ENCODE assay signal across 23 mouse cellular contexts in genomic region chr8:9132612-9133218, GRCm38 (mm10).
DNase-seq lines count a peak whose midpoint lies in the region; ATAC-seq lines count a peak whose summit lies in the region.
"Had no signal": no experiment of that assay in that cellular context is flagged by ENCODE, and none has a peak within 500 bp of the region (broad histone marks: within the 10 kb centered on the region; RNA-seq: fewer than 3 reads in every experiment).

No protein-coding gene starts in this region.

- ATAC-seq in frontal cortex, adult (ENCODE audit: low TSS enrichment): peak; percentile 59; the same call in 1 of the 2 replicates
- ATAC-seq in forebrain, embryonic 16.5 days: peak; percentile 82
- ATAC-seq: intestine, embryonic 15.5 days had no signal

- no peaks in the 10 kb centered on the region for H3K27me3 ChIP-seq in forebrain, embryonic 16.5 days (replicated peaks; ENCODE audit: control insufficient read depth, insufficient read depth, low read length)
- H3K27me3 ChIP-seq: embryonic facial prominence, embryonic 15.5 days; heart, embryonic 15.5 days; hindbrain, embryonic 13.5 days; intestine, embryonic 15.5 days had no signal

- no peak for DNase-seq in frontal cortex, postnatal 10 days (ENCODE audit: low spot score in 2 of 2)
- peak; percentile 26 to 43 for DNase-seq in left cerebral cortex, postnatal 14 days (ENCODE audit: low spot score in 2 of 2)
- no peak for DNase-seq in left cerebral cortex, adult 9 months (ENCODE audit: low spot score in 2 of 2)
- DNase-seq in gastrocnemius, adult 8-10 months (ENCODE audit: low spot score in 2 of 2): no peak
- no peak for DNase-seq in lung, postnatal 4 days
- DNase-seq: adrenal gland, adult 2 months; adrenal gland, postnatal 25 days; cerebellum, adult 11 months; cerebellum, adult 8-10 months; cerebellum, postnatal 14 days; embryo, embryonic 11 days; gastrocnemius, postnatal 14 days; heart, adult 2 months; heart, postnatal 14 days; kidney, adult 18-20 months had no signal

- no peak overlapping the region for H3K9ac ChIP-seq in forebrain, embryonic 16.5 days (replicated peaks; ENCODE audit: low read depth, low read length)
- H3K9ac ChIP-seq: embryonic facial prominence, embryonic 15.5 days; heart, embryonic 15.5 days; hindbrain, embryonic 13.5 days; intestine, embryonic 15.5 days had no signal

- 49% methylated on average over 5 of the region's 5 CpGs for WGBS in forebrain, embryonic 16.5 days

- H3K4me1 ChIP-seq in forebrain, embryonic 16.5 days (replicated peaks; ENCODE audit: control insufficient read depth, insufficient read depth, low read length): no peaks in the 10 kb centered on the region; the same call in 1 of the 2 replicates
- H3K4me1 ChIP-seq: embryonic facial prominence, embryonic 15.5 days; heart, embryonic 15.5 days; hindbrain, embryonic 13.5 days; intestine, embryonic 15.5 days had no signal

- no peak overlapping the region for H3K27ac ChIP-seq in forebrain, embryonic 16.5 days (ENCODE audit: low read length)
- H3K27ac ChIP-seq: embryonic facial prominence, embryonic 15.5 days; heart, adult 2 months; heart, embryonic 15.5 days; hindbrain, embryonic 13.5 days; intestine, embryonic 15.5 days had no signal

- intact Hi-C loops in left cerebral cortex, postnatal 14 days (cut with DNase I): no loop called here

- no peaks in the 10 kb centered on the region for H3K9me3 ChIP-seq in forebrain, embryonic 16.5 days (ENCODE audit: control insufficient read depth, low read length)
- H3K9me3 ChIP-seq: embryonic facial prominence, embryonic 15.5 days; heart, embryonic 15.5 days; hindbrain, embryonic 13.5 days; intestine, embryonic 15.5 days had no signal

- no peak overlapping the region for H3K4me2 ChIP-seq in forebrain, embryonic 16.5 days (ENCODE audit: low read length)
- H3K4me2 ChIP-seq: embryonic facial prominence, embryonic 15.5 days; heart, embryonic 11.5 days; heart, embryonic 15.5 days; hindbrain, embryonic 13.5 days; intestine, embryonic 15.5 days had no signal

- no peaks in the 10 kb centered on the region for H3K36me3 ChIP-seq in forebrain, embryonic 16.5 days (ENCODE audit: control insufficient read depth, insufficient read depth)
- H3K36me3 ChIP-seq: embryonic facial prominence, embryonic 15.5 days; heart, embryonic 15.5 days; hindbrain, embryonic 13.5 days; intestine, embryonic 15.5 days had no signal

- no peak overlapping the region for H3K4me3 ChIP-seq in forebrain, embryonic 16.5 days (replicated peaks; ENCODE audit: low read length)
- H3K4me3 ChIP-seq: embryonic facial prominence, embryonic 15.5 days; erythroblast, embryonic 14.5 days; heart, adult 2 months; heart, embryonic 15.5 days; hindbrain, embryonic 13.5 days; intestine, embryonic 15.5 days had no signal

Comparison
In these comparisons a context has a peak if more than half of its experiments do, and no peak if none do; other contexts are left out.
1. DNase-seq: peak in left cerebral cortex, postnatal 14 days (2 of 2); none in frontal cortex, postnatal 10 days (0 of 2), left cerebral cortex, adult 9 months (0 of 2), gastrocnemius, adult 8-10 months (0 of 2) and lung, postnatal 4 days (0 of 2).